Mouse (Mus musculus): ENCODE measurements around the gene Vmn1r52. TPM values are rescaled to one million over a fixed set of nuclear protein-coding genes. Genes with fewer than 3 reads are reported as not detected.
"Not testable (repeated sequence)": the region's sequence is repeated elsewhere in the genome, so short reads cannot be mapped to it uniquely, and the experiment has no call there.

The Vmn1r52 gene
- not detected in 2 replicates for polyA plus RNA-seq (2015; fragmentation: Nextera tagmentation; extraction: Ambion mirVana)

DNA sequence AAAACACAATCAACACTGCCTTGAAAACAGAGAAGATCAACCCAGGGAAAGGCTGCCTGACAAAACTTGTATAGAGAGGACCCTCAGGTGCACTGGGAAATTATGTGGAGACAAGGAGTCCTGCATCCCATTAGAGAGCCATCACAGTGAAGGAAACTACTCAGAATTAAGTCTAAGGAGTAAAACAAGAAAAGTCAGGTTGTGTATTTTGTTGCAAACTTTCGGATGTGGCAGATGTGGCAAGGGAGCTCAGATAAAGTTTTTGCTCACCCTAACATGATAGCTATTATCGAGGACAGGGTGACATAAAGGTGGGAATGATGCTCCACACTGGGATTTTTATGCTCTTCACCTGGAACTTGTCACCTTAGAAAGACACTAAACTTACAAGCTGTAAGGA lies at the start of gene Vmn1r52:
Gene Vmn1r52, plus strand, starts transcription at position 301 of the 400 bp plus-strand sequence.
- Histone ChIP-seq H3K36me3 (no peaks in the 10 kb centered on the region), H3K27me3 (replicated peaks) (no peaks in the 10 kb centered on the region), H3K4me1 (replicated peaks) (no peaks in the 10 kb centered on the region), H3K4me3 (replicated peaks) (no peak within 1 kb of the TSS), H3K9ac (no peak within 1 kb of the TSS), H3K27ac (no peak within 1 kb of the TSS), H3K4me2 (replicated peaks) (no peak within 1 kb of the TSS), H3K9me3 (no peaks in the 10 kb centered on the region)
- ATAC-seq, result no peak
- 66% methylated on average over 2 of the region's 2 CpGs for WGBS

DNA sequence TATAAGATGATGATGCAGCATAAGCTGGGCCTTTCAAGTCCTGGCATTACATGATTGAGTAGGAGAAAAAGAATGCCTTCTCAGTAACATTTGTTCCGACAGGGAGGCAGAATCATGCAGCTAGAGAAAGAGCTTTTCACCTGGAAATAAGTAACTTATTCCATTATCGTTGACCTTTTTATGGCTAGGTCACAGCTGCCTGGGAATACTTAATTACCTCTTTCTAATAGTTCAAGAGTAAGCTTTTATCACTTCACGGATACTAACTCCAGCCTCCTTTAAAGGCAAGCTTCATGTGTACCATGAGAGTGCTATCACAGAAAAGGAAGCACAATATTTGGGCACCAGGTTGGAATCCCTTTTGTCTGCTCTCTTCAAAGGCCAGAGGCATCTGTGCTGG lies 14.5 kb upstream of the Vmn1r52 start:
- no peaks in the 10 kb centered on the region for H3K9me3 ChIP-seq
- no peak overlapping the region for H3K27ac ChIP-seq
- H3K27me3 ChIP-seq (replicated peaks), result no peaks in the 10 kb centered on the region
- no peak overlapping the region for H3K9ac ChIP-seq
- H3K4me3 ChIP-seq (replicated peaks), result no peak overlapping the region
- H3K4me1 ChIP-seq (replicated peaks), result no peaks in the 10 kb centered on the region
- WGBS, result 64% methylated on average over 3 of the region's 3 CpGs
- peak; percentile 41; the same call in 1 of the 2 replicates for ATAC-seq
- no peak overlapping the region for H3K4me2 ChIP-seq (replicated peaks)
- H3K36me3 ChIP-seq, result no peaks in the 10 kb centered on the region

DNA sequence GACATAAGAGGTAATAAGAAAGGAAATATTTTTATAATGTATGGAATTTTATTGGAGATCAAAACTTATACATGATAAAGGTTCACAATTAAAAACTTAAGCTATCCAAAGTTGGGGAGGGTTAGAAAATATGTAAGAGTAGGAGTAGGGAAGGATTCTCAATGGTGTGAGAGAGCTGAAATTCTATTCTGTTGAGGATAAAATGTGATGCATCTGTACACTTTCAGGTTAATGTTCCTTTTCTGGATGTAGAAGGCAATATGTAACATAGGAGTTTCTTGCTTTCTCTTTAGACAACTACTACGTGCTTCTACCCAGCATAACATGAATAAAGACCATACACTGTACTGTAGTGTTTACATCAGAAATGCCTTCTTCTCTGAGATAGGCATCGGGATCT lies 27.9 kb downstream of the Vmn1r52 start, which contains the start of gene V1ra8:
Gene V1ra8, plus strand, starts transcription at position 301 of the 400 bp plus-strand sequence.
- not testable (repeated sequence) for ATAC-seq; H3K36me3 ChIP-seq; H3K4me2 ChIP-seq (replicated peaks); H3K9me3 ChIP-seq; H3K27me3 ChIP-seq (replicated peaks); H3K9ac ChIP-seq; H3K27ac ChIP-seq; H3K4me3 ChIP-seq (replicated peaks); H3K4me1 ChIP-seq (replicated peaks)
- WGBS, result 89% methylated on average over 2 of the region's 2 CpGs

DNA sequence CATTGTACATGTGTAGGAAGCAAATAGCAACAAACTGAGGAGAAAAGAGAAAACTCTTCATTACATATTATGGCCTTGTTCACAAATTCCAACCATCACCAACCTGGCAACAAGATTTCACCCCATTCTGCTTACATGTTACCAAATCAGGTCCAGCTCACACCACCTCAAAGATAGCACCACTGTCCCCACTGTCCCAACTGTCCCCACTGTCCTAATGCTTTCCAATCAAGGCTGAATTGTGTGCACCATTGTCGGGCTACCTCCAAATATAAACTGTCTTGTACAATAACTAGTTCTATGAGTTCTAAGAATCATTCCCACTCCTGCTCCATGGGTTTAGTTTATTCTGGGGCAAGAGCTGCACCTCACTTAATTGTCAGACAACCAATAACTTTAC lies 49.7 kb downstream of the Vmn1r52 start, which contains the start of gene Vmn1r53:
Gene Vmn1r53, minus strand, starts transcription at position 101 of the 400 bp plus-strand sequence.
- Histone ChIP-seq H3K4me3 (replicated peaks) (no peak within 1 kb of the TSS), H3K27me3 (replicated peaks) (no peaks in the 10 kb centered on the region), H3K9me3 (no peaks in the 10 kb centered on the region), H3K27ac (no peak within 1 kb of the TSS), H3K4me2 (replicated peaks) (no peak within 1 kb of the TSS), H3K4me1 (replicated peaks) (no peaks in the 10 kb centered on the region), H3K9ac (no peak within 1 kb of the TSS), H3K36me3 (no peaks in the 10 kb centered on the region)
- no peak for ATAC-seq
- WGBS, result 88% methylated on average over 1 of the region's 1 CpGs

Other genes starting within 250 kb of the Vmn1r52 start
- gene Vmn1r45, start 234.2 kb upstream of the Vmn1r52 start, polyA plus RNA-seq (2015; fragmentation: Nextera tagmentation; extraction: Ambion mirVana), result not detected in 2 replicates
- gene Vmn1r46, start 205.5 kb upstream of the Vmn1r52 start, polyA plus RNA-seq (2015; fragmentation: Nextera tagmentation; extraction: Ambion mirVana), result not detected in 2 replicates
- gene Vmn1r47, start 158.7 kb upstream of the Vmn1r52 start, polyA plus RNA-seq (2015; fragmentation: Nextera tagmentation; extraction: Ambion mirVana), result not detected in 2 replicates
- not detected in 2 replicates for gene Vmn1r48, start 138.0 kb upstream of the Vmn1r52 start, polyA plus RNA-seq (2015; fragmentation: Nextera tagmentation; extraction: Ambion mirVana)
- not detected in 2 replicates for gene Vmn1r49, start 96.3 kb upstream of the Vmn1r52 start, polyA plus RNA-seq (2015; fragmentation: Nextera tagmentation; extraction: Ambion mirVana)
- gene Vmn1r50, start 73.4 kb upstream of the Vmn1r52 start, polyA plus RNA-seq (2015; fragmentation: Nextera tagmentation; extraction: Ambion mirVana), result not detected in 2 replicates
- not detected in 2 replicates for gene Vmn1r51, start 52.2 kb upstream of the Vmn1r52 start, polyA plus RNA-seq (2015; fragmentation: Nextera tagmentation; extraction: Ambion mirVana)
- not detected in 2 replicates for gene V1ra8, start 28.0 kb downstream of the Vmn1r52 start, polyA plus RNA-seq (2015; fragmentation: Nextera tagmentation; extraction: Ambion mirVana)
- not detected in 2 replicates for gene Vmn1r53, start 49.6 kb downstream of the Vmn1r52 start, polyA plus RNA-seq (2015; fragmentation: Nextera tagmentation; extraction: Ambion mirVana)
- gene Vmn1r54, start 71.5 kb downstream of the Vmn1r52 start, polyA plus RNA-seq (2015; fragmentation: Nextera tagmentation; extraction: Ambion mirVana), result not detected in 2 replicates
- not detected in 2 replicates for gene BC048671, start 126.4 kb downstream of the Vmn1r52 start, polyA plus RNA-seq (2015; fragmentation: Nextera tagmentation; extraction: Ambion mirVana)
- gene Chst13, start 150.4 kb downstream of the Vmn1r52 start, polyA plus RNA-seq (2015; fragmentation: Nextera tagmentation; extraction: Ambion mirVana), result 0.58 and 0.62 TPM in 2 replicates
- gene Uroc1, start 158.5 kb downstream of the Vmn1r52 start, polyA plus RNA-seq (2015; fragmentation: Nextera tagmentation; extraction: Ambion mirVana), result 0.34 TPM in 2 replicates
- 7.1 and 7.3 TPM in 2 replicates for gene Zxdc, start 194.7 kb downstream of the Vmn1r52 start, polyA plus RNA-seq (2015; fragmentation: Nextera tagmentation; extraction: Ambion mirVana)